Mouse (Mus musculus): ENCODE results near the gene Atp10a. TPM values are rescaled to one million over a fixed set of nuclear protein-coding genes. Genes with fewer than 3 reads are reported as not detected.

The Atp10a gene
- 5.1 TPM for polyA plus RNA-seq (2017; shearing (Covaris generic))

DNA sequence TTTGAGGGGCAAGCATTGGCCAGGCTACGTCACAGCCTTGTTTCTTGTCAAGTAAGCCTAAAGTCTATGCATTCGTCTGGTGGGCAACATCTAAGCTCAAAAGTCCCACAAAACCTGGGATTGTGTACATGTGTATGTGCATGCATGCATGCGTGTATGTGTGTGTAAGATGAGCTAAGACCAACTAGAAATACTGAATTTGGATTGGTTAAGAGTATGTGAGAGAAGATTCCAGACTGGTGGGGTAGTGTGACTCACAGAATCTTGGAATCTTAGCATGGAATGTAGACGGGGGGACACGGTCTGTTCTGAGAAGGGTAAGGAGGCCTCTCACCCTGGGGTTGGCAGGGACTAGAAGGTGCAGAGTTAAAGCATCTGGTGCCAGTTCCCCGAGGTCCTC, at the start of gene Atp10a:
Gene Atp10a, plus strand, starts transcription at position 301 of the 400 bp plus-strand sequence.

Data from activated CD4-positive, CD25-positive, alpha-beta regulatory T cell, adult 9 weeks (primary cell).